Mouse (Mus musculus) liver, embryonic 13.5 days (tissue): ENCODE measurements around the gene Olfr270. TPM values are rescaled to one million over a fixed set of nuclear protein-coding genes. Genes with fewer than 3 reads are reported as not detected.
A peak's percentile ranks its signal among the peaks of the same experiment; 100 is the strongest.

Experiments
- ATAC-seq: fragments of 200-750 bp; cut with Nextera tagmentation; 2 replicates; pipeline ENCODE4 v1.8.0; 2017; ENCODE audit warnings: low read depth, mild to moderate bottlenecking, moderate number of reproducible peaks, moderate library complexity
- DNase-seq: peaks from one replicate; pipeline ENCODE4 v3.0.0; 2022
- H3K27ac ChIP-seq: fragments of 300-500 bp; sonication (generic); 2 replicates; pipeline ENCODE4 v1.5.1; 2015; ENCODE audit warnings: moderate library complexity, mild to moderate bottlenecking, inconsistent platforms
- H3K27me3 ChIP-seq: fragments of 300-500 bp; sonication (generic); 2 replicates; pipeline ENCODE4 v1.6.1; 2015; ENCODE audit warnings: mild to moderate bottlenecking, inconsistent platforms
- H3K36me3 ChIP-seq: fragments of 300-500 bp; sonication (generic); 2 replicates; pipeline ENCODE4 v1.6.1; 2015; ENCODE audit warnings: mild to moderate bottlenecking, inconsistent platforms
- H3K4me1 ChIP-seq: fragments of 300-500 bp; sonication (generic); replicated peaks from 2 replicates; pipeline ENCODE4 v1.6.1; 2015; ENCODE audit warnings: inconsistent platforms
- H3K4me2 ChIP-seq: fragments of 300-500 bp; sonication (generic); 2 replicates; pipeline ENCODE4 v1.6.1; 2015; ENCODE audit warnings: inconsistent platforms, mild to moderate bottlenecking, moderate library complexity
- H3K4me3 ChIP-seq: fragments of 300-500 bp; sonication (generic); replicated peaks from 2 replicates; pipeline ENCODE4 v1.5.1; 2015; ENCODE audit warnings: mild to moderate bottlenecking, inconsistent platforms
- H3K9ac ChIP-seq: fragments of 300-500 bp; sonication (generic); 2 replicates; pipeline ENCODE4 v1.6.1; 2015; ENCODE audit warnings: mild to moderate bottlenecking, inconsistent platforms
- H3K9me3 ChIP-seq: fragments of 300-500 bp; sonication (generic); replicated peaks from 2 replicates; pipeline ENCODE4 v1.6.1; 2016; ENCODE audit warnings: inconsistent platforms
- WGBS: fragments of 180-500 bp; shearing (Covaris S2); methylation state at CpG from one replicate; pipeline ENCODE4 v1.1.7; 2015; ENCODE audit not compliant: insufficient replicate concordance; 5-methylcytosine and 5-hydroxymethylcytosine counted together
- polyA plus RNA-seq: library from polyadenylated mRNA; unstranded; fragments of >200 nt; fragmentation: Nextera tagmentation; extraction: Ambion mirVana; gene quantifications from 2 replicates; pipeline ENCODE4 v1.2.1, GENCODE M21; 2015

The Olfr270 gene
- polyA plus RNA-seq, 1 experiment from 2014 or later: not detected

DNA sequence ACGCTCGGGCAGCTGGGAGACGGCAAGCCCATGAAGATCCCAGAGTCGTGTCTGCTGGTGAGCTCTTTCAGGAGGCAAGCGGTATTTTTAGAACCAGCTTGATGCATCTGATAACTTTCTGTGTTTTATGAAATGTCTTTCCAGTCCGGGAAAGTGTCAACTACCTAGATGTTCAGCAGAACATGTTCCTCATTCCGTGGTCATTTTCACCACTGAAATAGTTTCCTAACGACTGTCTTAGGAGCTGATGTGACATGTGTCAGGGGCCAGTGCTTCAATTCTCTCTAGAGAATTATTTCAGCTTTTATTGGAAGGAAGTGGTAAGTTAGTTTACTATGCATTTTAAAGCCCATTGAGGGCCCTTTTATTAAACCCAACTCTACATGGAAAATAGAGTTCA is 35.8 kb downstream of the Olfr270 start:
- no peak for ATAC-seq
- H3K9ac ChIP-seq: no peak overlapping the region
- no peak overlapping the region for H3K4me3 ChIP-seq
- no peaks in the 10 kb centered on the region for H3K4me1 ChIP-seq
- no peak for DNase-seq
- WGBS: 20% methylated on average over 8 of the region's 8 CpGs
- no peaks in the 10 kb centered on the region for H3K9me3 ChIP-seq
- H3K27me3 ChIP-seq: no peaks in the 10 kb centered on the region
- H3K36me3 ChIP-seq: no peaks in the 10 kb centered on the region
- no peak overlapping the region for H3K27ac ChIP-seq
- no peak overlapping the region for H3K4me2 ChIP-seq

DNA sequence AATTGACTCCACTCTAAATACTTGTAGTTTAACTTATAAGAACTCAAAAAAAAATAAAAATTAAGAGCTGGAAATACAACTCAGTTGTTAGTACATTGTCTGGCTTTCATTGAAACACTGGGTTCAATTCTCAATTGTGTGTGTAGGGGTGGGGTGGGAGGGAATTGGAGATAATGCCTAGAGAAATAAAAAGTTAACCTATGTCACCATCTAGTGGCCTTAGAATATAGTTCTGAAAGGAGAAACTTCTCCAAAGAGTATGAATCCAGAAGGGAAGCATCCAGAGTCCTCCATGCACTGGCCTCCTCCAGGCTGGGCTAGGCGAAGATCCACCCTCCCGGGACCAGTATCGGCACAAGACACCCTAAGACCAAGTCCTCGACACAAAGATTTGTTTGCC is 44.8 kb downstream of the Olfr270 start:
- Histone ChIP-seq H3K4me1 (peaks cover 11% of the 10 kb centered on the region), H3K9me3 (no peaks in the 10 kb centered on the region), H3K36me3 (no peaks in the 10 kb centered on the region), H3K4me3 (no peak overlapping the region), H3K4me2 (no peak overlapping the region), H3K27me3 (no peaks in the 10 kb centered on the region), H3K9ac (no peak overlapping the region), H3K27ac (no peak overlapping the region)
- ATAC-seq (no peak), DNase-seq (no peak)
- WGBS: 63% methylated on average over 4 of the region's 4 CpGs

DNA sequence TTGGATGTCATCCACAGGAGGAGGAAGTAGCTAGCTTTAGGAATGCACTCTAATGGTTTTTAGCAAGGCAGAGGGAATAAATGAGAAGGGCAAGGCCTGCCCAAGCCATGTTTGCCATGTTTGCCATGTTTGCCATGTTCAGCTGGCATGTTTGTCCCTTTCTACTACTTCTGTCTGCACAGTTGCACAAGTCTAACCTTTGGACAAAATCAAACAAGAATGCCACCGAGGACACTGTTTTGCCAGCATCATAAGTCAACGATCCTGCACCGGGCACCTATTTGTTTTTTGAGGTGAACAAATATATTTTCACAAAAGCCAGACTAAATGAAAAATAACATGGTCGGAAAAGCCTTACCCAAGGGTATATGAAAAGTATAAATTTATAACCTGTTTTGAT is 45.5 kb downstream of the Olfr270 start:
- Histone ChIP-seq H3K9ac (no peak overlapping the region), H3K27me3 (no peaks in the 10 kb centered on the region), H3K36me3 (peaks cover under 1% of the 10 kb centered on the region; the same call in 1 of the 2 replicates), H3K9me3 (no peaks in the 10 kb centered on the region), H3K27ac (no peak overlapping the region), H3K4me2 (no peak overlapping the region), H3K4me1 (peaks cover 11% of the 10 kb centered on the region), H3K4me3 (no peak overlapping the region)
- ATAC-seq (no peak), DNase-seq (no peak)
- 74% methylated on average over 4 of the region's 4 CpGs for WGBS

DNA sequence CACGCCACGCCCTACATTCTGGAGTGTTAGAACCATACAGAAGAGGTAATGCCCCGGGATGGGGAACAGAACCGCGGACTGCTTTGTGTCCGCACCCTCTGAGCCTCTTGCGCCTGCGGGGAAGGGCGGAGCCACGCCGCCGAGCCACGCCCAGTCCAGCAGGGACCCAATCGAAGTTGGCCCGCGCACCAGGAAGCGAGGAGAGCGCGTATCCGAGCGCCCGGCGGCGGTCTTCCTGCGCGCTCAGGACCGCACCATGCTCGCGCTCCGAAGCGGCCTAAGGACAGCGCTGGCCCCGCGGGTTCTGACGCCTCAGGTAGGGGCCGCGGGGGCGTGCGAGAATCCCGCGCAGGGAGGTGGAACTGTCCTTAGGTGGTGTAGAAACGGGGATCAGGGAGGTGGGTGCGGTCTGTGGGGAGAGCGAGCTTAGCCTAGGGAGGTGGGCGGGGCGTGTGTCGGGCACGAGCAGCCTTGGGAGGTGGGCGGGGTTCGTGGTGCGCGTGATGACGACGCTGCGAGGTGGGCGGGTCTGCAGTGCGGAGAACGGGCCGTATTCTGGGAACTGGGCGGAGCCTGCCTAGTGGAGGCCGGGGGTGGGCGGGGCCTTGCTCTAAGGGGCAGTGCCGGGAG is 47.5 kb downstream of the Olfr270 start, which contains the start of gene Nipsnap3b:
Gene Nipsnap3b (plus strand): TSS at position 149 of the 630 bp plus-strand sequence.
- no peaks in the 10 kb centered on the region for H3K27me3 ChIP-seq
- H3K9ac ChIP-seq: peak within 1 kb of the TSS; percentile 79
- H3K36me3 ChIP-seq: peaks cover 17% of the 10 kb centered on the region
- H3K4me2 ChIP-seq: peak within 1 kb of the TSS; percentile 80
- no peaks in the 10 kb centered on the region for H3K9me3 ChIP-seq
- H3K4me3 ChIP-seq: peak within 1 kb of the TSS; percentile 79
- ATAC-seq: peak; percentile 95
- peak; percentile 94 for DNase-seq
- H3K27ac ChIP-seq: peak within 1 kb of the TSS; percentile 82
- H3K4me1 ChIP-seq: peaks cover 11% of the 10 kb centered on the region
- under 1% methylated on average over 63 of the region's 63 CpGs for whole genome bisulfite sequencing

DNA sequence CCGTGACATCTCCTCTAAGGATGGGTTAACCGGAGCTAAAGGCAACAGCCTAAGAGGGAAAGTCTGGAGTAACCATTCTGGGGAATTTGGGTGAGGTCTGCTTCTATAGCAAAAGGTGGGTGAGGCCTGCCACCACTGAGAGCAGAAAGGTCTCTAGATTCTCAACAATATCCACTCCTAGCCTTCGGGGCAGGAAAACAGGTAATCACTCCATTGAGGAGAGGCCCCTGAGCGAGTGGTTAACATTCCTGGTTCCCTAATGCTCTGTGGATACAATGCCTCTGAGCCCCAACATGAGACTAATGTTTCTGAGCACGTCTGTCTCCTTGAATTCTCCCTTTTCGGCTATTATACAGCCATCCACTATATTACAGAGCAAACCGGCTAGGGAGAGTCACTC is 50.1 kb downstream of the Olfr270 start:
- WGBS: 77% methylated on average over 7 of the region's 7 CpGs
- Histone ChIP-seq H3K9ac (no peak overlapping the region), H3K4me3 (no peak overlapping the region), H3K27me3 (no peaks in the 10 kb centered on the region), H3K4me2 (no peak overlapping the region), H3K36me3 (peaks cover 35% of the 10 kb centered on the region), H3K4me1 (peaks cover 11% of the 10 kb centered on the region), H3K27ac (no peak overlapping the region), H3K9me3 (no peaks in the 10 kb centered on the region)
- ATAC-seq (no peak), DNase-seq (no peak)

DNA sequence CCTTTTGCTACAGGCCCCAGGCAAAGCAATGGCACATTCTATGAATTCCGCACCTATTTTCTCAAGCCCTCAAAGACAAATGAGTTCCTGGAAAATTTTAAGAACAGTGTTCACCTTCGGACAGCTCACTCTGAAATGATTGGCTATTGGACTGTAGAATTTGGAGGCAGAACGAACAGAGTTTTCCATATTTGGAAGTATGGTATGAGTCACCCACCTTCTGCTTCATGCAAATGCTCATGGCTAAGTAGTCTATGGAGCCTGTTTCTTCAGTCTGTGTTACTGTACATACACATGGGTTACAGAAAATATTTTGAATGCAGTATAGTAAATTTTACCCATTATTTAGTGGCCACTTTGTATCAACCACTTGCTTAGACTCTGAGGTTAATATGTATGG is 50.7 kb downstream of the Olfr270 start:
- DNase-seq: no peak
- Histone ChIP-seq H3K4me3 (no peak overlapping the region), H3K9ac (no peak overlapping the region), H3K4me1 (peaks cover 11% of the 10 kb centered on the region), H3K4me2 (no peak overlapping the region), H3K9me3 (no peaks in the 10 kb centered on the region), H3K36me3 (peaks cover 42% of the 10 kb centered on the region), H3K27ac (no peak overlapping the region), H3K27me3 (no peaks in the 10 kb centered on the region)
- WGBS: 83% methylated on average over 3 of the region's 3 CpGs
- ATAC-seq: no peak

DNA sequence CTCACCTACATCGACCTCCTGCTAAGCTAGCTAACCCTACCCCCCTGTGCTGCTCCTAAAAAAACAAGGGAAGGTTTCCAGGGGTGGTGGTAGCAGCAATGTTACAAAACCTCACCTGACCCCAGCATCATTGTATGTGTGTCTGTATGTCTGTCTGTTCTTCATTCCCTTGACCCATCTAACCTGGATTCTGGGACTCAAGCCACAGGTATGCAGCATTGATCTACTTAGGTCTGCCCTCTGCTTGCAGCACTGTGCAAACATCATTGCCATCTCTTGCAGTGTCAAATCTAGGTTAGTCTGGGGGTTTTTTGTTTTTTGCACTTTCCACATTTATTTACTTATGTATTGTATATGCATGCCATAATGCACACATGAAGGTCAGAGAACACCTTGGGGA is 54.0 kb downstream of the Olfr270 start:
- ATAC-seq: no peak
- 66% methylated on average over 1 of the region's 1 CpGs for WGBS
- no peak overlapping the region for H3K9ac ChIP-seq
- no peak overlapping the region for H3K27ac ChIP-seq
- no peak for DNase-seq
- H3K4me3 ChIP-seq: no peak overlapping the region
- H3K4me1 ChIP-seq: no peaks in the 10 kb centered on the region
- H3K4me2 ChIP-seq: no peak overlapping the region
- H3K36me3 ChIP-seq: peaks cover 59% of the 10 kb centered on the region
- no peaks in the 10 kb centered on the region for H3K27me3 ChIP-seq
- H3K9me3 ChIP-seq: no peaks in the 10 kb centered on the region

Other genes with a start within 250 kb of the Olfr270 start
- gene Olfr275, start 149.9 kb upstream of the Olfr270 start, polyA plus RNA-seq: not detected in 2 replicates
- gene Olfr273, start 105.3 kb upstream of the Olfr270 start, polyA plus RNA-seq: not detected in 2 replicates
- gene Olfr272, start 45.4 kb upstream of the Olfr270 start, polyA plus RNA-seq: not detected in 2 replicates
- not detected in 2 replicates for gene Nipsnap3a, start 24.7 kb downstream of the Olfr270 start, polyA plus RNA-seq
- gene Nipsnap3b, start 47.3 kb downstream of the Olfr270 start, polyA plus RNA-seq: 42.7 and 47.8 TPM in 2 replicates
- 6.5 and 8.4 TPM in 2 replicates for gene Abca1, start 195.3 kb downstream of the Olfr270 start, polyA plus RNA-seq